Mouse (Mus musculus): ENCODE data around the gene E2f1. TPM values are rescaled to one million over a fixed set of nuclear protein-coding genes. Genes with fewer than 3 reads are reported as not detected.

Gene E2f1
- total RNA-seq, 1 experiment from 2014 or later: 12.2 TPM

DNA sequence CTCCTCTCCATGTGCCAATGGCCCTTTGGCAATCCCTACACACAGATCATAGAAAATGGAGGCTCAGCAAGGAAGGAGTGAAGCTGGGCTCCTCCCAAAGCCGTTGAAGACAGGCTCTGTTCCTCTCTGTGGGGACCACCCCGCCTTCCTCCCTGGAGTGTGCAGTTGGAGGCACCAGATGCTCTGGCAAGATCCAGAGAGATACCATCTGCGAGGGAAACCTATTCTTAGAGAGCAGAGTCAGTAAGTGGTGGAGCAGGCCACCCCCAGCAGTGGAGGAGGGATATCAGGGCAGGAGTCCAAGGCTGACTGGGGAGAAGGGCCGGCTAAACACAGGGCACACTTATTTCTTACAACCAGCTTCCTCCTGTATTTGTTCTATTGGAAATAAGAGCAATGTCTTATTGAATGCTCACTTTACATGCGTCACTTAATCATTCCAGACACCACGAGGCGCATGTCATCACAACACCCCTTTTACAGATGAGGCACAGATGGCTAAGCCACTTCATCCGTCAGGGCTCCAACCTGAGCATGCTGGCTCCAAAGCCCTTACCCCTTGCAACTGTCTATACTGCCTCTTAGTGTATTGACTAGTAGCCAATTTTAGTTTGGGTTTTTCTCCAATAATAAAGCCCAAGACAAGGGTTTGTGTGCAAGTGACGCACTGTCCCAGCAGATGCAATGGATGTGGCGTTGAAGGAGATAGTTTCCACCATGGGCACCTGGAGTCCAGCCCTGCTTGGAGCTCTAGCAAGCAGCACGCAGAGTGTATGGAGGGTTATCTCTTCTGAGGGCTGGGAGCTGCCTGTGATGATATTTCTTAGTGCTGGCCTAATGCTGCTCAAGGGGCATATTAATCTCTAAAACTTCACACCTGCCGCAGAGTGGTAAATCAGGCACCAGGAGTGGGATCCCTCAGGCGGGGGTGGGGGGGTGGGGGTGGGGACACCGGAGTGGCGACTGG, 14.5 kb upstream of the E2f1 start:
- DNase-seq: no peak

DNA sequence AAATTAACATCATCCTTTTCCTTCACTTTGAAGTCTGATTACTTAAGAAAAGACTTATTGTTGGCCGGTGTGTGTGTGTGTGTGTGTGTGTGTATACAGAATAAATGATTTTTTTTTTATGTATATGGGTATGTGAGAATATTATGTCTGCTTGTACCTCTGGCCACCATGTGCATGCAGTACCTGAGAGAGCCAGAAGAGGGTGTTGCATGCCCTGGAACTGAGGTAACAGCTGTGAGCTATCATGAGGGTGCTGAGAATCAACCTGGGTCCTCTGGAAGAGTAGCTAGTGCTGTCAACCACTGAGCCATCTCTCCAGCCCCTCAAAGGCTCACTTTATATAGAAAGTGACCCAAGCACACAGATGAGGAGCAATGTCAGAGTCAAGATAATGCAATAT, 11.7 kb upstream of the E2f1 start:
- DNase-seq: no peak

DNA sequence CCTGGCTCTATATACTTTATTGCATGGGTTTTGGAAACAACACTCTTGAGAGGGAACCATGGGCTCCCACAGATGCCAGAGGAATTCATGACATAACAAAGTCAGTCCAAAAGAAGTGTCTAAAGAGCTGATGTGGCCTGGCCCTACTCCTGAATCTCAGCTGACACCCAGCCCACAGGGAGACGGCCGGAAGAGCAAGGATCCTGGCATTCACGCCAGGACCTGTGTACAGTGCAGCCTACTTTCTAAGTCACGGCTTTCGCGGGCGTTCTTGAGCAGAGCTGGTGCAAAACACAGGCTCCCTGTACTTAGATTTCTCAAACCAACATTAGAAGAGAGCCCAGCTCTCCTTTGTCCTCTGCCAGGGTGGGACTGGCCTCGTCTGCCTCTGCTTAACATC, 10.9 kb upstream of the E2f1 start:
- peak; percentile 60 for DNase-seq

DNA sequence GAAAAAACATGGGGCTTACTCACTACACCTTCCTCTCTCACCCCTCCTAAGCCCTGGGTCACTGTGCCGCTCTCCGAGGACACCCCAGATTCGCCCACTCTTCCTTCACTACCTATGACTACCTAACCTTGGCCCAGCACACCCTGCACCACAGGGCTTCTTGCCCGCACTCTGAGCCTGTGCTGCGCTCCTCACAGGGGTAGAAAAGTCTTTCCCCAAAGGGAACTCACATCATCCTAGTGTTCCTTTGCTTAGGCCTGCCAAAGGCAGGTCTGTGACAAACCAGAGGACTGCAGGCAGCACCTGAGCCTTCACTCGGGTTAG, 8.0 kb upstream of the E2f1 start:
- no peak for DNase-seq

DNA sequence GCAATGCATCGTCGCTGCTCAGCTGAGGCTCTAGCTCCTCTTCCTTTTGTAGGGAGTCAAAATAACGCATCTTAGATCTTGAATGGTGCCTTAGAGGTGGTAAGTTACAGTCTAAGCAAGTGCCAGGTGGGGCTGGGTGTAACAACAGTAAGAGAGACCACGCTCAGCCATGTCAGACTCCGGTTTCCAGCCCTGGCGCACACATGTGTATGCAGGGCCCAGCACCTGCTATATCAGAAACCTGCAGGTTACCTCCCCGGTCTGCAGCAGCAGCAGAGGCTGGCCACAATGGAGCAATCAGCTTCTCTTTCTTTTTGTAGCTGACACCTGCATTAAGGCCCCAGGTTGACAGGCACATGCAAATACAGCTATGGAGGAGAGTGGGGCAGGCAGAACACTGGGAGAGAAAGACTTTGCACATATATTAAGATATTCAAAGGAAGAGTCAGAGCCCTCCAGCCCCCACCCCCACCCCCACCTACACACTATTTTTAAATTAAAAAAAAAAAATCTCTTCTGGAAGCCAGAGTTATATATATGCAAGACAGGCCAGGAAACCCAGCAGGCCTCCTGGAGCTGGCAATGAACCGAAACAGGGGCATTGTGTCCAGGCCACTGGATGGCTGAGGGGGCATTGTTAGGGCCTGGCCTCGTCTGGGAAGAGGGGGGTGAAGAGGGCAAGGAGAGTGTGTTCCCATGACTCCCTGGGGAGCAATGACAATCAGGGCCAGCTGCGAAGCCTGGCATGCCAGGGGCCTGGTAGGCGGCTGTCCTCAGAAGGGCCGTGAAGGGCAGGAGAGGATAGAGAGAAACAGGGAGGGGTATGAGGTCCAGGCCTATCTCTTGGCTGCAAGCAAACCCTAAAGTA, 7.4 kb upstream of the E2f1 start:
- DNase-seq: peak; percentile 40

DNA sequence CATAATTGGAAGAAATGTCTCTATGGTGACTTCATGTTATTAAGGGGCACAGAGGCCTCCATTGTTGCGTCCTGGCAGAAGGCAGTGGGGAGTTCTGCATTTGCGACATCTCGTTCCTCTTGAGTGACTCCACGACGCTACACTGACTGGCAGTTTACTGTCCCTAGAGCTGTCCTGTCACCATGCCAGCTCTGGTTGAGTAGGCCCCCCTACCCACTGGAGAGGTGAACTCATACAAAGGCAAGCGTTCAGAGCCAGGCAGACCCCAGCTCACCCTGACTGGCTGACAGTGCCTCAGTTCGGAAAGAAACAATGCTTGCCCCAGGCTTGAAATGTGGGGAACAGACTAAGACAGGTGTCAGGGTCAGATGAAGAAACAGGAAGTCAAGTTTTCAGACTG, 4.6 kb upstream of the E2f1 start:
- no peak for DNase-seq

DNA sequence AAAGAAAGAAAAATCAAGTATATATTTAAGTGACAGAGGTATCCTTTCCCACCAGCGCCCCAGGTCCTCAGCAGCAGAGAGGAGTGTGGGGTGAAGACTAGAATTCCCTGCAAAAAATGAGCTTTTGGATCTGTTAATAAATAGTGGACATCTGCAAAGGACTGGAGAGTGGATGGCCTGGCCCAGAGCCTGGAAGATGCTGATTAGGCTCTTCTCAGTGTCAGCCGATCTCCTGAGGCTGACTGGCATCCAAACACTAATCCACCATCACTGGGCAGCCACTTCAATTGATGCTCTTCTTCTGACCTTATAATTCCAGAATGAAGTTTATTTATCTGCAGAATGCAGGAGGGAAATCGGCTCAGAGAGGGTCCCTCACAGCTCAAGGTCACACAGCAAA, 3.3 kb upstream of the E2f1 start:
- DNase-seq: no peak

DNA sequence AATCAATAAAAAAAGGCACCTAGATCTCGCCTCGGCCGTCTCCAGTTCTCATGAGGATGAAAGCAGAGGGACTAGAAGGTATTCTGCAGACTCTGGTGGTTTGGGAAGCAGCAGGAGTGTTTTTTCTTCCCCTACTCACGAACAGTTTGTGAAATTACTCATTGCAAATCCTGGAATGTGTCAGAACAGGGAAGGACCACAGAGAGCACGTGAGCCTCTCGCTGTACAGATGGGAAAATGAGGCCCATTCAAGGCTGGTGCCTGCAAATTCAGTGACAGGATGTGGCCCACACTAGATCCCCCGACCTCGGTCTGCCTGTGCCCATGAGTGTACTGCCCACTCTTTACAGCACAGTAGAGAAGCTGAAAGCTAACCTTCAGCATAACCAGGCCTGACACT, 2.3 kb upstream of the E2f1 start:
- DNase-seq: no peak

DNA sequence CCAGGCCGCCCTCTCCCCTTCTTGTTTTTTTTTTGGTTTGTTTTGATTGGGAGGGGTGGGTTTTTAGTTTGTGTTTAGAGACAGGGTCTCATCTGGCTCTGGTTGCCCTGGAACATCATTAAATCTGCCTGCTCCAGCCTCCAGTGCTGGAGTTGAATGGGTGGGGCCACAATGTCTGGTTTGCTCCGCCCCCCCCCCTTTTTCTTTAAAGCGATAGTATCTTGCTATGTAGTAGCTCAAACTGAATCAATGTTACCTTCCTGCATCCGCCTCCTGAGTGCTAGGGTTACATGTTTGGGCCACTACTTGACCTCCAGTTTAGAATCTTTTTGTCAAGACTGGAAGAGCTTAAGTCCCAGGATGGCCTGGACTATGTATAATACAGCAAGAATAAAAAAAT, 1.6 kb upstream of the E2f1 start:
- DNase-seq: no peak

DNA sequence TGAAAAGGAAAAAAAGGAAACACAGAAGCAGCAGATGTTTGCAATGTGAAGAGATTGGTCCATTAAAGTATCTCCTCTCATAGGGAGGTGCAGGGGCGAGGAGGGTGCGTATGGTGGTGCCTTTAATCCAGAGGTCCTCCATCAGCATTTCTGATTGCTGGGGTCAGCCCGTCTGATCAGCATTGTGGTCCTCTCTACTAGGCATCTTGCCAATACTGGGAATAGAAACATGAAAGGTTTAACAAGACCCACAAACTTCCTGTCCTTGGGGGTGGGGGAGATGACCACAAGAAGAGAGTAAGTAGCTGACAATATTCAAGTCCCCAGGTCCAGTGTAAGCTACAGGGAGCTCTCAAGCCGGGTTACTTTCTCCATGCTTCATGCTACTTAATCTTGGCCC, 974 bp upstream of the E2f1 start:
- DNase-seq: no peak

DNA sequence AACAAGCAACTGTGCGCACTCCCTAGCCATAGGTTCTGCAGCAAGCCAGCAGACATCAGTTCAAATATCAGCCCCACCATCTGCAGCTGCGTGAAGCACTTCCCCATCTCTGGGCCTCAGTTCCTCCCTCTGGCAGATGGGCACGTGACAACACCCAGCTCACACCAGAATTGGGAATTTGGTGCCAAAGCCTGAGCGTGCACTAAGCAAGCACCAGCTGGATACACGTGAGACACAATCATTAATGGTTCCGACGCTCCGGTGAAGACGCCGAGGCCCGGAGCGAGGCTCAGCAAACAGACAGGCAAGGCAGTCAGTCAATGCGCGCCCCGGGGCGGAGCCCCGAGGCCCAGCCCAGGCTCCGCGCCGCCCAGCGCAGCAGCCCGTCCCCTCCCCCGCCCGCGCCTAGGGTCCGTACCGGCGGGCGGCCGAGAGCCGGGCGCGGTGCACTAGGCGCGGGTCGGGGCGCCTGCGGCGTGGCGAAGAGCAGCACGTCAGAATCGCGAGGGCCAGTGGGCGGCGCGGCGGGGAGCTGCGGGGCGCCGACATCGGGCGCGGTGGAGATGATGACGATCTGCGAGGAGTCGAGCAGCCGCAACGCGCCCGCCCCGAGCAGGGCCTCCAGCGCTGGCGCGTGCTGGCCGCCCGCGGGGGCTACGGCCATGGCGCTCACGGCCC, 482 bp downstream of the E2f1 start:
- DNase-seq: peak; percentile 86

DNA sequence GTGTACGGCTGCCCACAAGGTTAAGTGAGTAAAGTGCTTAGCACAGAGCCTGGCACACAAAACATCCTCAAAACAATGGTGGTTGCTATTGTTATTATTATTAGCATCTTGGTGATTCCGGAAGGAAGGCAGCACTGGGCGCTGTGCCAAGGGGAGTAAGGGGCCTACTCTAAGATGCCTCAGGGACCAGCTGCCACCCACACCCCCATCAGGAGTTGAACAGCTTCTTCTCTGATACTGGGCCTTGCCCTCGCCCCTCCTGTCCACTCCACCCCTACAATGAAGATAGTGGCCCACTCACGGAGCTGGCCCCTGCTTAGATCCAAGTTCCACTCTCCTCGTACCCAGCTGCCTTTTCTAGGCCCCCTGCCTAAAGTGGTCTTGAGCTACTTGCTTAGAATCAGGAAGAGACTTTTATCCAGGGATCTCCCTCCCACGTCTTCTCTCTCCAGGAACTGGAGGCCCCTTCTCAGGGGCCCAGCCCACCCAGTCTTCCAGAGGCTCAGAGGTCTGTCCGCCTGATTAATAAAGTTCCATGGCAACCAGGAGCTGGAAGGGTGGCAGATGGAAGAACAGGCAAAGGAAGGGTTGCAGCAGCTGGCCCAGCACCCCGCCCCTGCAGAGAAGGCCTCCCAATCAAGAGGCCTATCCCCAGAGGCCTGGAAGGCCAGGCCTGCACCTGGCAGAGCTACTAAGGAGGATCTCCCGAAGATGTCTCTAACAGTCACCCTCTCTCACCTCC, 1.2 kb downstream of the E2f1 start:
- peak; percentile 45 for DNase-seq

DNA sequence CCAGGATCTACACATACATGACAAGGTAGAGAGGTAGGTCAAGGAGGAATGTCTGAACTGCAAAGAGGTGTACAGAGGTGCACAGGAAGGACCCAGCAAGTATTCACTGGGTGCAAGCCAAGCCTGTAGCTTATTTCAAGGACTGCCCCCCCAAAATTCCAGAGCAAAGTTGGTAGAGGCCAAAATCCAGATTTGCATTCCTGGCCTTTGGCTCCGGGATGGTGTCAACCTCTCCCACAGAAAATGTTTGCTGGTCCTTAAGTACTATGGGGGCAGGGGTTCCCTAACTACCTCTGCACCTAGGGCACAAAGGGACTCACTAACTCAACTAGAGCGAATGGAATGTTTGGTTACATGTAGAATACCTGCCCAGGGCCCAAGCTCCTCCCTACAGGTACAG, 1.9 kb downstream of the E2f1 start:
- no peak for DNase-seq

DNA sequence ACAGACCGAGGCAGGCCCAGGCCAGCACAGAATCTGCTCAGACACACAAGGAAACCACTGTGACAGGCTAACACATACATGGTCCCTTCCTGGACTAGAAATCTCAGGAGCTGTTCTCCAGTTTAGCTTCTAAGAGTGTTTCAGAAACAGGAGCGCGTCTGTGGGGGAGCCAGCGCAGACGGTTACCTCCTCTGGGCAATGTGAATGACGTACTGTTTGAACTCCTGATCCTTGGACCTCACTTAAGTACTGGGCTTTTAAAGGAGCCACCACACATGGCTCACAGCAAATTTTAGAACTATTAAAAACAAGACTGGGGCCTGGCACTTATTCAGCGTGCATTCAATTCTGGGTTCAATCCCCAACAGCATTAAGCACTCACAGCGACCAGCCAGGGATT, 3.1 kb downstream of the E2f1 start:
- no peak for DNase-seq

DNA sequence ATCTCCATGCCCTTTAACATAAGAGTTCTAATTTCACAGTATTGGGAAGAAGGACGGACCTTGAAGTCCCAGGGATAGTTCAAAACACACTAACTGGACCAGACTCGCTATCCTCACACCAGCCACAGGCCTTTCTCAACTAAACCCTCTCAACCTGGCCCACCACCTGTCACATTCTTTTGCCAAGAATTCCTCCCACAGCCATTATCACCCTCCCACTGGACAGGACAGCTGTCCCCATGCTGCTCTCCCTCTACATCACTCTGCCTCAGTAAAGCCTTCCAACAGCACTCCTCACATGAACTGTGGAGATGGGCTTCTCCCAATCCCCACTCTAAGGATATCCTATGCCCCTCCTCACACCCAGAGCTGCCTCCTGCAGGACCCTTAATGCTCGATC, 4.1 kb downstream of the E2f1 start:
- no peak for DNase-seq

DNA sequence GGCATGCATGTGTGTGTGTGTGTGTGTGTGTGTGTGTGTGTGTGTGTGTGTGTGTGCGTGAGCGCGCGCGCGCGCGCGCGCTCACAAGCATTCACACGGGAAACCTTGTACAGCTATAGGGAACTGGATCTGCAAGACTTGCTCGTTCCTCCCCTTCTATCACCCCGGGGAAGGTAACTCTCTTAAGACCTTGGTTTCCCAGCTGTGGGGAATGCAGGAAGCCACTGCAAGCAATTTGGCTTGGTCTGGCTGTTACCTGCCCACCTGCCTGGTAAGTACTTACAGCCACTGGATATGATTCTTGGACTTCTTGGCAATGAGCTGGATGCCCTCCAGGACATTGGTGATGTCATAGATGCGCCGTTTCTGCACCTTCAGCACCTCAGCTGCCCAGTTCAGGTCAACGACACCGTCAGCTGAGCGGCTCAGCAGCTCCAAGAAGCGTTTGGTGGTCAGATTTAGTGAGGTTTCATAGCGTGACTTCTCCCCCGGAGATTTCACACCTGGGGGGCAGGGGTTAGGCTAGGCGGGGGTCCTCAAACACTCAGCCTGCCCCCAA, 6.0 kb downstream of the E2f1 start:
- DNase-seq: no peak

DNA sequence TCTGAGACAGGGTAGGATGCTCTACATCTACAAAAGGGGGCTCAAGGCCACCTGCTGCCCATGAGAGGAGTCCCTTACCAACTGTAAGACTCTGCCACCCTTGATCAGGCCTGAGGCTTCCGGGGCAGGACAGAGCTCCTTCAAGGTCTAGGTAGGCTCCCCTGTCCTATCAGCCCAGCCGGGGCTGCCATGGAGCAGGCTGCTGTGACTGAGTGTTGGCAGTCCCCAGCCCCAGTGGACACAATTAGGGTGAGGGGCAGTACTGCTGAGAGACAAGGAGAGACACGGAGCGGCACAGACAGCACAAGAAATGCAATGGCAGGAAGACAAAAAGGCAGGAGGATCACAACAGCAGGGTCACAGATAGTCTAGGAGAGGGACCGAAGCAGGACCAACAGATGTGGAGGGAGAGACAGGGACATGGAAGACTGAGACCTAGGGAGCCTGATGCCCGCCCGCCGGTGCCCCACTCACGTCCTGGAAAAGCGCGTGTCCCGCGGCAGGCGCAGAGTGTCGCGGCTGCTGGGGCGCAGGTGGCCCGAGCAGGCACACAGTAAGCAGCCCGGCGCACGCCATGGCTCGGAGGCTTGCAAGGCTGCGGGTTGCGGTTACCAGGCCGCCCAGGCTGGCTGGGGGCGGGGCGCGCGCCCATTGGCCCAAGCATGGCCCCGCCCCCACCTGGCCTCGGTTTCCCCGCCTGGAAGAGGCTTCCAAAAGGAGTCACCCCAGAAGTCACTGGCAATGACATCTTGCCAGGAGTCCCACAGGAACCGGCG, 11.2 kb downstream of the E2f1 start, which contains the start of gene Necab3:
Gene Necab3 (minus strand): TSS at position 627 of the 776 bp plus-strand sequence.
- peak; percentile 80 for DNase-seq

DNA sequence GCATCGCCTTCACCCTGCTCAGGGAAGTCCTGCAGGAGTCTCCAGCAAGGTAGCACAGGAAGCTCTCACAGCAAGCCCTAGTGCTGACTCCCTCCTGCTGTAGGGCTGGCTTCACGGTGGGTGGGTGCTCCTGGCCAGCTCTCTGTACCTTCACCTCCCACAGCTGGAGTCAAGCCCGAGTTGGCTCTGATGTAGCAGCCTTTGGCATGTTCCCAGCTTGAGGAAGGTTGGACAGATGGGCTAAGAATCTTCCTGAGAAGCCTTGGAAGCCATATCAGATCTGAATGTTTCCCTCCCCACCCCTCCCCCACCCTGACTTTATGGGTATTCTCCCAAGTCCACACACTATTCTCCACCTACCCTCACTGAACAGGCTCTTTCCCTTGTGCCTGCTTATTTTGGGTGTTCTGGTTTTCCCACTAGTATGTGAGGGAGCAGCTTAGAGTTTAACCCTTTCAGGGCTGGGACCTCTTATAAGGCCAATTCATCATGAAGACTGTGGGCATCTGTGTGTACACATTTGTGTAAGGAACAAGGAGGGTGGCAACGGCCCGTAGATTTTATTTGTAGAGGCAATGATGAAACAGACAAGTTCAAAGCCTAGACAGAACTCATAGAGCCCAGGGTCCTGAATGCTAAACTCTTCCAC, 12.4 kb downstream of the E2f1 start:
- DNase-seq: peak; percentile 47

DNA sequence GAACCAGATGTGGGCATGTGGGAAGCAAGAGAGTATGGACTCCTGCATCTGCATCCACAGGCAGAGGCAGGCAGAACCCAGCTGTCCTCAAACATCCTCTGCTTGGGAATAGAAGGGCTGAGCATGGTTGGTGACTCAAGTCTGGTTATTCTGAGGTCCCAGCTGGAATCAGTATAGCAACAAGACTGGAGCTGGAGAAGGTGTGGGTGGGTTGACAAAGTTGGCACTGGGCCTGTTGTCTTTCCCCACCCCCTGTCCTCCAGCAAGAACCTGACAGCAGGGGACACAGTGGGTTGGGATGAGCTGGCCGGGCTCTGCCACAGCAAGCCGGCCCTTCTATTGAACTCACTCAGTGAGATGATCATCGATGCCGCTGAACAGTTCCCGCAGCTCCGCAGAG, 14.5 kb downstream of the E2f1 start:
- DNase-seq: no peak

DNA sequence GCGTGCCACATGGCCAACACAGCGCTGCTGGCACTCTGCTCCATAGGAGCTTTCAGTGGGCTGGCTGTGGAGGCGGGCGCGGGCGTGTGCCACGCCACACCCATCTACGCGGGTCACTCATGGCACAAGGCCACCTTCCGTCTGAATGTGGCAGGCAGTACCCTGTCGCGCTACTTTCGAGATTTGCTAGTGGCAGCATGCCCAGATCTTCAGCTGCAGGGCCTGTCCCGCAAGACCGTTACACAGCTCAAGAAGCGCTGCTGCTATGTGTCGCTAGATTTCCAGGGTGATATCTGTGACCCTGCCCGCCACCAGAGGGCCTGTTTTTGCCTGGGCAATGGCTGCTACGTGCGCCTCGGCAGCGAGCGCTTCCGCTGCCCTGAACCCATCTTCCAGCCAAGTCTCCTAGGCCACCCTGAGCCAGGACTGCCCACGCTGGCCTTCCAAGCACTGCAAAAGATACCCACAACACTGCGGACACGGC, 17.2 kb downstream of the E2f1 start:
- DNase-seq: peak; percentile 90
